Mouse (Mus musculus) NIH3T3 (cell line): Measurements from ENCODE around the gene Hps4.
"Not testable (repeated sequence)": the region's sequence is repeated elsewhere in the genome, so short reads cannot be mapped to it uniquely, and the experiment has no call there.

Experiments used
- DNase-seq: peaks from one replicate; pipeline ENCODE4 v3.0.0-alpha.2; 2012; ENCODE audit warnings: low read depth

Hps4 gene

DNA sequence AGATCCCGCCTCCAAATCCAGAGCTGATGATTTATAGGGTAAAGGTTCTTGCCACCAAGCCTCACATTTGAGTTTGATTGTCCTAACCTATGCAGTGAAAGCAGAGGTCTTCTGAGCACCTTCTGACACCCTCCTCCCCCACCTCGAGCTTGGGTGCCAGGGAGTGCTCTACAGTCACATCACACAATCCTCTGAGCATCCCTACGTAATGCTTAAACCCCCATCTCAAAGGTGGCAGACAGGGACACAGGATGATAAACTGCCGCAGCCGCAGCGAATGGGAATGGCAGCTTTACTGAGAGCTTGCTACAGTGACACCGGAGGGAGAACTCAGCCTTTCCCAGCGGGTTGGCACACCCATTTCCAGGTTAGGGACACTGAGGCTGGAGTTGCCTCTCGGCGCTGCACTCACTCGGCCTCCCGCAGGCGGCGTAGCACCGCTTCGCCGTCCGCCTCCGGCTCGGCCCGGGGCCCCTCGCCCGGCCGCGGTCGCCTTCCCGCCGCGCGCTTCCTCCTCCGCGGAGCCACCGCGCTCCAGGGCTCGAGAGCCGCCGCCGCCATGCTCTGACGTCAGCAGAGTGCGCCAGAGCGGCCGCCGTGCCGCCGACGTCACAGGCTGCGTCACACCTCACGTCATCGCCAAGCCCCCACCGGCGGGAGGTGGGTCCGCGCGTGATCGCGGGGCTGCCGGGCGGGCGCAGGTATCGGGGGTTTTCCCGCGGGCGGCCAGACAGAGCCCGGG, at the start of gene Hps4, which contains the start of gene Srrd:
TSS of gene Hps4 (plus strand) at position 621 of the 742 bp plus-strand sequence.
TSS of gene Srrd (minus strand) at position 578 of the 742 bp plus-strand sequence.
- peak; percentile 92 for DNase-seq

DNA sequence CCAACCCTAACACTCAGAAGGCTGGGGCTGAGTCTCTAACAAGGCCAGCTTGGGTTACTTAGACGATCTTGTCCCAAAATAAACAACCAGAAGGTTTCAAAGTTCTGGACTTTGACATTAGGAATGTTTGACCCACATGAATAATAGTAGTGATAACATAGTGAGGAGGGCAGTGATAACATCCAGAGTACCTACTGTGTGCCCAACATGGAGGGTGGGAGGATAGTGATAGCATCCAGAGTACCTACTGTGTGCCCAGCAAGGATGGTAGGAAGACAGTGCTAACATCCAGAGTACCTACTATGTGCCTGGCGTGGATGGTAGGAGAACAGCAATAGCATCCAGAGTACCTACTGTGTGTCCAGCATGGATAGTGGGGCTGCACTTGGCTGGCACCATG, 49.1 kb upstream of the Hps4 start:
- no peak for DNase-seq

DNA sequence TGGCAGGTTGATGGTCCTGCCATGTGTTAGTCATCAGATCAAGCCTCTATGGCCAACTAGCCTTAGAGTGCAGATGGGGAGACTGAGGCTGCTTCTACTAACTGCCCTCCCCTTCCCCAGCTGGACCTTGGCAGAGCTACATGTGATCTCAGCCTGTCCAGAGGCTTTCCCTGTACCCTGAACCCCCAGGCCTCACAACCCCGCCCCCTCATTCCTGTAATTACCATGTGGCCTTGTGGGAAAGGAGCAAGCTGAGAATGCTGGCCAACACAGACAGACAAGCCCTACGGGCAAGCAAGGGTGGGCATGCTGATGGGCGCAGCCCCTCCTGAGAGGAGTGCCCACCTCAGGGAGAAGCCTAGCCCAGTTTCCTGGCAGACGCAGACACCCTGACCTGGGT, 48.2 kb upstream of the Hps4 start:
- peak; percentile 33 for DNase-seq

DNA sequence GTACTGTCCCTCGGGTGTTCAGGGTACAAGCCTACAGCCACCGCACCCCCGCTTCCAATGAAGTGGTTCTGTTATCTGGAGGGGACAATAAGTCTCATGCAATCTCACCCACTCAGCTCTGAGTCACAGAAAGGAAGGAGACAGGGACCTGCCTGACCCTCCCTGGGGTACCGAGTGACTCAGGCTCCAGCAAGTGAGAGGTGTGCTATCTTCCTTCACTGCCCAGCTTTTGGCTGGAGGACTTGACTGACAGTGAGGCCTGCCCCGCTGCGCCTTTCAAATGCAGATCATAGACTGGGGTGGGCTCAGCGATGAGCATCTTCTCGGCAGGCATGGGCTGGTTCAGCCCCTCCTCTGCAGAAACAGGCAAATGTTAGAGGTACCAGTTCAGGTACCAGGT, 47.7 kb upstream of the Hps4 start:
- peak; percentile 60 for DNase-seq

DNA sequence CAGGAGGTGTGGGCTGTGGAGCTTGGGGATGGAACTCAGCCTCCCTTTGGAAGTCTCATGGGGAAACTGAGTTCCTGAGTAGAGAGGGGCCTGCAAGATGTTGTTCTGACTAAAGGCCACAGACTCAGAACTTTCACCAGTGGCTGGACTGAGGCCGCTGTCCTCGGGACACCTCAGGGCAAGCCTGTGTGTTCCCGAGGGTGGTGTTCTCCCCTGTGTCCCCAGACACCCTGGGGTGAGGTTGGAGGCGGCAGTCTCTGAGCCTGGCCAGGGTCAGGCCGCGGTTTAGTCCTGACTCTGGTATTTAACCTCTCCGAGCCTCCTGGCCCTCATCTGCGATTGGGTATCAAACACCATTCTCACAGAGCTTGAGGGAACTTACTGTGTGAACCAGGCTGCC, 47.3 kb upstream of the Hps4 start:
- no peak for DNase-seq

DNA sequence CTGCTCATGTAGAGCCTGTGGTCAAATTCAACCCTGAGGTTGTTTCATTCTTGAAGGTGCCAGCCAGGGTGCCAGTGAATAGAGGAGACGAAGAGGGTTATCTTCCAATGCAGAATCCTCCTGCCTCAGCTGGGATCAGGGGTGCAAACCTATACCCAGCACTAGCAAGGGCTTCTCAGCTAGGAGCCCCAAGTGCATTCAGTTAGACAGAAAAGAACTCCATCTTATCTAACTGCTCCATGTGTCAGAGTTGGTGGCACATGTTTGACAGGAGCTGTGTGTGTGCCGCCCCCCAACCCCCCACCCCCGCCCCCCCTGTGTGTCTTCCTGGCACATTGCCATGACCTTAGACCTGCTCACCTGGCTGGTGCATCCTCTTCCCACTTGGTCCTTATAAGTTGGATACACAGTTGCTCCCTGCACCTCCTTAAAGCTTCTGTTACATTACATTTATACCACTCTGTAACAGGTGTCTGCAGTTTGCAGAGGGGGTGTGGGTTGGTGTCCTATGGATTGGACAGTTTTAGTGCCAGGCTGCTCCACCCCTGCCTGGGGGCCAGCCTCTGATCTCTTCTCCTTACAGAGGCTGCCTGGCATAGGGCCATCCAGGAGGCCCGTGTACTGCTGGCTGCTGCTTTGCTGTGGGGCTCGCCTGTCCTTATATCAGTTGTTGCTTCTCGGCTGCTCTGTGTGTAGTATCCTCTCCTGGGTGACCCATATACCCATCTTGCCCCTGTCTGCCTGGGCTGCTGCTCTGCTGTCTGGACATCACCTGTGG, 46.3 kb upstream of the Hps4 start:
- no peak for DNase-seq

DNA sequence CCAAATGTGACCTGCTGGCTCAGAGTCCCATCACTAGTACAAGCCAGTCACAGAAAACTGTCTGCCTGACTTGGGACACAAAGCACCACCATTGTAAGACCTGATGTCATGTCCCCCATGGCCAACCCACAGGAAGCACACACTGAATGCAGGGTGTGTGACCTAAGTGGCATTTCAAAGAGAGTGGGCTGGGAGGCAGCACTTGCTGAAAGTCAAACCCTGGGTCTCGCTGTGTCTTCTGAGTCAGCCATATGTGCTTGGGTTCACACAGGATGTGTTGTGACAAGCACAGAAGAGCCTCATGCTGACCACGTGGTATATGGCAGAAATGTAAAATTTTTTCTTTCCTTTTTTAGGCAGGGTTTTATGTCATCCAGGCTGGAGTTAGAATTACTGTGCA, 45.6 kb upstream of the Hps4 start:
- DNase-seq, result no peak

DNA sequence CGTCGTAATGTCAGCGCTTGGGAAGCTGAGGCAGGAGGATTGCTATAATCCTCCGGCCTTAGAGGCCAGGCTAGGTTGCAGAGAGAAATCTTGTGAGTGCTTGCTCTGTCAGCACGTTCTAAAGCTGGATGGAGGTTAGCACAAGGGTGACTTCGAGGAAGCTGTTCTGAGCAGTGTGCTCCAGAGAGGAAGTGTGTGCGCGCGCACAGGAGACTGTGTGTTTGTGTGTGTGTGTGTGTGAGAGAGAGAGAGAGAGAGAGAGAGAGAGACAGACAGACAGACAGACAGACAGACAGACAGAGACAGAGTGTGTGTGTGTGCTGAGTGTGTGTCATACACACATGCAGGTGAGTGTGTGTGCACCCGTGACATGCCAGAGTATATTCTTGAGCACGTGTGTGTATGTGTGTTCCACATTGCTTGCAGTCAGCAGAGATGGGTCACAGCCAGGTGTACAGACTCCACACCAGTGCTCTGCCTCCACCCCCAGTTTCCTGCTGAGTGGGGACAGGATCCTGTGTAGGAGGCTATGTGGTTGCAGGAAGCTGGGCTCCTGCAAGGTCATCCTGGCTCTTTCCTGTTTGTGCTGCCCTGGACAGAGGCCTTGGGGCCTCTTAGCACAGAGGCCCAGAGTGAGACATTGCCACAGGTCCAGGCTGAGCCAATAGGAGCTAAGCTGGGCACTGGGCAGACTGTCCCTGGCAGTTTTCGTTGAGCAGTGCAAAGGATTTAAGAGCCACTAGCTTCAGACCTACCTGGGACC, 44.5 kb upstream of the Hps4 start:
- no peak for DNase-seq

DNA sequence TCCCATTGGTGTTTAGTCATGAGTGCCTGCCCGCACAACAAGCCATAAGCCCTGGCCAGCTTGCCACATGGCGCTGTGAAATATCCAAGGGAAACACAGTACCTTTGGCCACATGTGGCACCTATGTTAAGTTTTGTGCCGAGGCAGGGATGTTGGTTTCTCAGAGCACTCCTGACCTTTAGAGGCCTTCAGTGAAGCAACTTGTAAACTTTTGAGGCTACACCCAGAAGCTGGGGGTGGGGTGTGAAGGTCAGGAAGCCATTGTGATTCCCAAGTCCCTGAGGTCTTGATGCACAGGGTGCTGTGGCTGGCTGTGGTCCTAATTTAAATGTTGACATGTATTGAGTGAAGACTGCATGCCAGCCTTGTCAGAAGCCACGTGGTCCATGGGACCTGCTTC, 43.5 kb upstream of the Hps4 start:
- no peak for DNase-seq

DNA sequence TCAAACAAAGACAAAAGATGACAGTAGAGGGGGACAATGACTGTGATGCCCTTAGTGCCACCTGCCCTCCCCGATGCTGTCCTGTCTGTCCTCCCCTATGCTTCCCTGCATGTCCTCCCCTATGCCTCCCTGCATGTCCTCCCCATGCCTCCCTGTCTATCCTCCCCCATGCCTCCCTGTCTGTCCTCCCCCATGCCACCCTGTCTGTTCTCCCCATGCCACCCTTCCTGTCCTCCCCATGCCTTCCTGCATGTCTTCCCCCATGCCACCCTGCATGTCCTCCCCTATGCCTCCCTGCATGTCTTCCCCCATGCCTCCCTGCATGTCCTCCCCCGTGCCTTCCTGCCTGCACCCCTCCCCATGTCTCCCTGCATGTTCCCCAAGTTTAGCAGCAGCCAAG, 42.8 kb upstream of the Hps4 start:
- no peak for DNase-seq

DNA sequence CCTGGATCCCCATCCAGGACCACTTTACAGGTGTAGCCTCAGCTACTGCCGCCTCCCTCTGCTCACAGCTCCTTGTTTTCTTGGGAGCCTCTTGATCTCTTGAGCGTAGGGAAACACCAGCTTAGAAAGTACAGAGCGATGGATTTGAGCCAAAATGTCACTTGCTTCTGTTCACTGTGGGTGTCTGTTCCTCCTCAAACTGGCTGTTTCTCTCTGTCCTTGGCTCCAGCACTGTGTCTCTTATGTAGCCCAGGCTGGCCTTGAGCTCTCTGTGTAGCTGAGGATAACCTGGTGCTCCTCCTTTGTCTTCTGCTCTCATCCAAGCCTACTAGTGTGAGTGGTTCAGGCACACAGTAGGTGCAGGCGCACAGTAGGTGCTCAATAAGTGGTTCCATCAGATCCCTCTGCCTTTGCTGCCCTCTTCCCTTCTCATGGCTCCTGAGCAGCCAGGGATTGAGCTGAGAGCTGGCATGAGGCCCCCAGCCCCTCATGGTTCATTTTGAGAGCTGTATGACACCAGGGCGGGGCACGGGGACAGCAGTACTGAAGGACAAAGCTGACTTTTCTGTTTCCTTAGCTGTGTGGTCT, 42.1 kb upstream of the Hps4 start:
- DNase-seq, result no peak

DNA sequence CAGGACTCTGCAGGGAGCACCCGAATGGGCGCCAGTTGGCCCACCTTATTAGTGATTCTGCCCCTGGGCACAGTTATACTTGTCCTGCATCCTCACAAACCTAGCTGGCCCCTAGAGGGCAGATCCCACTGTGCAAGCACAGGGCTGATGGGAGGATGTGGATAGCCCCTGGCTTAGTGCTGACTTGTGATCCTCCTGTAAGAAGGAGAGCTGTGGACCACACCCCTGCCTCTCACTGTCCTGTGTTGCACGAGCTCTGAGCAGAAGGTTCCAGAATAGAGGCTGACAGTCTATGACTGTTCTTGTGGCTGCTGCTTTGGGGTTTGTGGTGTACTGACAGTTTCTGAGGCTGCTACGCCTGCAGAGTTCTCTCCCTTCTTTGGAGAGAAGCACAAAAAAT, 41.2 kb upstream of the Hps4 start:
- DNase-seq, result no peak

DNA sequence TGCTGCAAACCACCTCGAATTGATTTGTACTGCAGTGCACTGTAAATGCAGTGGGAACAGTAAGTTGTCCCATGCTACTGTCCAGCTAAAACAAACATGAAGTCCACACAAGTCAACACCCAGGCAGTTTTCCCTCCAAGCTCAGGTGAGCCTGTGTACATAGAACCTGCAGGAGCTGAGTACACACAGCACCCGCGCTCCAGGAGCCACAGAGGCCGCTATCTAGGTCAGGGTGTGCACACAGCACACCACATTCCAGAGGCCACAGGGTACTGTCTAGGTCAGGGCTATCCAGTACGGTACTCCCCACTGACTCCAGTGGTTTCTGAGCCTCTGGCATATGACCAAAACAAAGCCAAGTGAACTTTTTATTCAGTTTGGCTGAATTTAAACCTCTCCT, 40.6 kb upstream of the Hps4 start:
- no peak for DNase-seq

DNA sequence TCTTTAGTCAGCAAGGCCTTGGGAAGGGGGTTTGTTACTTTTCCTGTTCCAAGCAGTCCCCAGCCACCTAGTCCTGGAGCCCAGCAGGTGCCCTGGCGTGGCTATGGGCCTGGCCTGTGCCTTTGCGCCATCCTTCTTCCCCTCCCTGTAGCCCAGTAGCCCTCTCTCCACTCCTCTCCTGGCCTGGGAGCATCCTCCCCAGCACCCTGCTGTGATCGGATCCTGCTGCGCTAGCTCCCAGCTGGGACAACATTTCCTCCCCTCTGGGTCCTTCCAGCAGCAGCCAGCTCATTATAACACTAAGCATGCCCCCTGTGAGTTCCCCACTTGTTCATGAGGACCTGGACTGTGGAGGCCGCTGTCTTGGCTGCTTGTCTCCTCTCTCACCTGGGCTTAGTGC, 37.0 kb upstream of the Hps4 start:
- DNase-seq, result no peak

DNA sequence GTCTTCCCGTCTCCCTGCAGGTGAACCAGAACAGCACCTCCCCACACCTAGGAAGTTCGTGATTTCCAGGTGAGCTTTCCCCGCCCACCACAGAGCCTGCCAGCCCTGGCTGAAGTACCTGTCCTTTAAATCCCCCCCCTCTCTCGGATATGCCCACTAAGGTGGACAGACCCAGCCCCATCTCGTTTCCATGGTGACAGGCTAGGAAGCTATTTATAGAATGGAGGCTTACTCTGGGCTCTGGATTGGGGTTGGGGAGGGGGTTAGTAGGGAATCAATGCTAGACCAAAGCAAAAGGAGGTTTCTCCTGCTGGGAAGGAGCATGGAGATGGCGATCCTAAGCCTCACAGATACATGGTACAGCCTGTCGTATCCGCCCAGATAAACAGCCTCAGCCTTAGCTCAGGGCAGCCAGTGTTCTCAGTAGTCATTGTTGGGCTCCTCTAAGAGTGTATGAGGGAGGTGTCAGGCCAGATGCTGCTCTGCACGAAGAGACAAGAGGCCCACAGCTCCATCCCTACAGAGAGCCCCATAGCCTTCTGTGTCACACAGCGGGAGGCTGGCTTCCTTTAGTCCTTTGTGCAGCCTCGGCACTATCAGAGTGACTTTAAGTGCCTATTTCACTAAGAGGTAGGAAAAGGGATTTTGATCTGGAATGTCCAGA, 29.5 kb upstream of the Hps4 start:
- no peak for DNase-seq

DNA sequence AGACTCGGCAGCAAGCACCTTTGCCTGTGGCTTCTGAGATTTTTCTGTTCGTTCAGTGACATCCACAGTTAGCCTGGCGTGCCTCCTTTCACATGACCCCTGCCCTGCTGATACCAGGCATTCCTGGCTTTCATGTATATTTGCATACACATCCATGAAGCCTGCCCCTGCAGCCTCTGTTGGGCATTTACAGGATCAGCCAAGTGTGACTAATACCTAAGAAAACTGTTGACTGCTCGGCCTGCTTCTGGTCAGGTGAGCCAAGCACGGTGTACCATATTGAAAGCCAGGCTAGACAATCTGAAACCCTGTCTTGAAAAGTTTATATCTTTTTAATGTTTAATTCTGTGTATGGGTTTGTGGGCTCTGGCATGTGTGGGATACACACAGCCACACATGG, 26.4 kb upstream of the Hps4 start:
- no peak for DNase-seq

DNA sequence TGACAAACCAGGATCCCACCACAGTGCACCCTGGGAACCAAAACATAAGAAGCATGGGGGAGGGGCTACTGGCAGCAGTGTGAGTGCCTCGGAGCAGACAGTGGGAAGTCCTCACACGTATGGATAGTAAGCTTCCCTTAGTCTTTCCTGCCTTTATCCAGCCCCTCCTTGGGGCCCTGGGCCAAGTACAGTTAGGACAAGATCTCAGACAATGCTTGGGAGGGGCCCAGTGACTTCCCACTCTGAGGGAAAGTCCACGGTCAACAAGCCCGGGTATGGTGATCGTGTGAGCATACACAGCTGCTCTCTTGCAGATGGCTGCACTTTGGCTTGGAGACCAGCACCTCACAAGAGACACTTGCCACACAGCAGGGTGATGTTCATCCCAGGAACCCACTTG, 25.6 kb upstream of the Hps4 start:
- no peak for DNase-seq

DNA sequence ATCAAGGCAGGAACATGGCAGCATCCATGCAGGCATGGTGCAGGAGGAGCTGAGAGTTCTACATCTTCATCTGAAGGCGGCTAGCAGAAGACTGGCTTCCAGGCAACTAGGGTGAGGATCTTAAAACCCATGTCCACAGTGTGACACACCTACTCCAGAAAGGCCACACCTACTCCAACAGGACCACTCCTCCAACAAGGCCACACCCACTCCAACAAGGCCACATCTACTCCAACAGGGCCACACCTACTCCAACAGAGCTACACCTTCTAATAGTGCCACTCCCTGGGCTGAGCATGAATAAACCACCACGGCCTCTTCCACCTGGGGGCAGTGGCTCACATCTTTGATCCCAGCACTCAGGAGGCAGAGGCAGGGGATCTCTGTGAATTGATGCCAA, 23.5 kb upstream of the Hps4 start:
- DNase-seq, result not testable (repeated sequence)

DNA sequence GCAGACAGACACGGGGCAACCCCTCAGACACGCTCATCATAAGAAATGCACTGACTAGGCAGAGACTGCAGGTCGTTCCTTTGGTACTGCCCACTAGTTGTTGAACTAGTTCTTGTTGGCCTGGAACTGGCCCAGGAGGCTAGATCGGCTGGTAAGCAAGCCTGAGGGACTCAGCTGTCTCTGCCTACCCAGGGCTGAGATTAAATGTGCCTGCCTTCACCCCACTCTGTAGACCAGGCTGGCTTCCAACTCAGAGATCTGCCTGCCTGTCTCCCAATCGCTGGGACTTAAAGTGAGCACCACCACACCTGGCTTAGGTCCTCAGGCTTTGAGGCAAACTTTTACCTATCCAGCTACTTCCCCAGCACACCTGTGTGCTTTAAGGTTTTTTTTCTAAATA, 22.5 kb upstream of the Hps4 start:
- DNase-seq, result no peak

DNA sequence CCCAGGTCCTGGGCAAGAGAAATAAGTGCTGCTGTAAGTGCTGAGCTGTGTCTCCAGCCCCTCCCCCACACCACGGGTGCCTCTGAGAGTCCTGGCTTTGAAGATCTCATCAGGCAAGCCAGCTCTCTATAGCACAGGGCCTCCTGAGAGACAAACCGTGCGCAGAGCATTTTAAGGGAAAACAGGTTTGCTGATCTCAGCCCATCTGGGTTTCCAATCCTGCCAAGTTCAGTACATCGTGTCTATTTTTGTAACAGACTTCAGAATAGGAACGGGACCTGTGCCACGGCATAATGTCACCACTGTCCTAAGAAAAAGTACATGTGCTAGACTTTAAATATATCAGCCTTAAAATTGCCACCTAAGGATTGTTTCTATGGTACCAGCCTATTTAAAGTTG, 21.9 kb upstream of the Hps4 start:
- DNase-seq, result peak; percentile 59

DNA sequence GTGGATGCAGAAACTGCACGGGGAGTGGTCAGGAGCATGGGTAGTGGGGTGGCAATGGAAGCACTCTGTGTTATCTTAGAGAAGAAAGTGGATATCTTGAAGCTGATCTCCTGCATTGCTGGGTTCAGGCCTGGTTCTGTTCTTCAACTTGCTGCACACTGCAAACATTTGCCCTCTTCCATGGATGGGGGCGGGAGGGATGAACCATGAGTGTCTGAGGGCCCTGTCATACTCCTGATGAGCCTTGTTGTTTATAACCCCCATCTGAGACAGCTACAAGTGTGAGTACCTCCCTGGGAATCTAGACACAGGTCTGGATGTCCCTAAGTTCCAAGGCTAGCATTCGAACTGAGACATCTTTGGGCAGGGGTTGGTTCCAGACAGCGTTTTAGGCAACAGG, 21.5 kb upstream of the Hps4 start:
- DNase-seq, result peak; percentile 66

DNA sequence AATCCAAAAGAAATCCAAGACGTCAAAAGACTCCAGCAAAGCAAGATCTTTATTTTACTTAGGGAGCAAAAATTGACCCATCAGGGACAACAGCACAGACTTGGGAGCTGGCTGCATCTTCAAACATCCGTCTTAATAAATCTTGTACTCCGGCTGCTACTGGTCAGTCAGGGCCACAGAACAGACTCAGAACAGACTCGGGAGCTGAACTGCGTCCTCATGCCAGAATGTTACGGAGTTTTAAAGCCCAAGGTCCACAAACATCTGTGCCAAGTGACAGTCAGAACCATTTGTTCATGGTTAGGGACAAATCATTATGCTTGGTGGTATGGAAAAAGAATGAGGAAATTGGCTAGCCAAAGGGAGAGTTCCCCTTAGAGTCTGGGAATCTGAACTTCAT, 19.6 kb upstream of the Hps4 start:
- DNase-seq, result no peak
